Mouse (Mus musculus): ENCODE data around the gene Olfr54. TPM values are rescaled to one million over a fixed set of nuclear protein-coding genes. Genes with fewer than 3 reads are reported as not detected.
"Not testable (repeated sequence)": the region's sequence is repeated elsewhere in the genome, so short reads cannot be mapped to it uniquely, and the experiment has no call there.

Gene Olfr54
- polyA plus RNA-seq, 1 experiment from 2014 or later: not detected

GRCm38 (mm10) chr11:51030225-51030624, 16.2 kb downstream of the Olfr54 start:
- no peak overlapping the region for H3K4me3 ChIP-seq (replicated peaks; ENCODE audit: low read length)
- H3K9ac ChIP-seq (replicated peaks; ENCODE audit: low read depth, low read length): no peak overlapping the region
- no peaks in the 10 kb centered on the region for H3K4me1 ChIP-seq (replicated peaks; ENCODE audit: control insufficient read depth, insufficient read depth, low read length)
- no peaks in the 10 kb centered on the region for H3K27me3 ChIP-seq (replicated peaks; ENCODE audit: control insufficient read depth, insufficient read depth, low read length)
- H3K36me3 ChIP-seq (ENCODE audit: control insufficient read depth, insufficient read depth): no peaks in the 10 kb centered on the region
- no peaks in the 10 kb centered on the region for H3K9me3 ChIP-seq (ENCODE audit: control insufficient read depth, low read length)
- H3K4me2 ChIP-seq (ENCODE audit: low read length): no peak overlapping the region
- no peak overlapping the region for H3K27ac ChIP-seq (ENCODE audit: low read length)
- no peak for ATAC-seq
- WGBS: 87% methylated on average over 2 of the region's 2 CpGs

GRCm38 (mm10) chr11:51032851-51033250, 18.8 kb downstream of the Olfr54 start:
- Histone ChIP-seq H3K4me3 (replicated peaks; ENCODE audit: low read length) (no peak overlapping the region), H3K36me3 (ENCODE audit: control insufficient read depth, insufficient read depth) (no peaks in the 10 kb centered on the region), H3K27ac (ENCODE audit: low read length) (no peak overlapping the region), H3K4me1 (replicated peaks; ENCODE audit: control insufficient read depth, insufficient read depth, low read length) (no peaks in the 10 kb centered on the region), H3K9me3 (ENCODE audit: control insufficient read depth, low read length) (no peaks in the 10 kb centered on the region), H3K27me3 (replicated peaks; ENCODE audit: control insufficient read depth, insufficient read depth, low read length) (no peaks in the 10 kb centered on the region), H3K9ac (replicated peaks; ENCODE audit: low read depth, low read length) (no peak overlapping the region), H3K4me2 (ENCODE audit: low read length) (no peak overlapping the region)
- 29% methylated on average over 1 of the region's 1 CpGs for WGBS
- ATAC-seq: no peak

GRCm38 (mm10) chr11:51034141-51034540, 20.1 kb downstream of the Olfr54 start:
- ATAC-seq; H3K4me2 ChIP-seq (ENCODE audit: low read length); H3K9ac ChIP-seq (replicated peaks; ENCODE audit: low read depth, low read length); H3K4me3 ChIP-seq (replicated peaks; ENCODE audit: low read length); H3K36me3 ChIP-seq (ENCODE audit: control insufficient read depth, insufficient read depth); H3K9me3 ChIP-seq (ENCODE audit: control insufficient read depth, low read length); H3K27ac ChIP-seq (ENCODE audit: low read length); H3K27me3 ChIP-seq (replicated peaks; ENCODE audit: control insufficient read depth, insufficient read depth, low read length); H3K4me1 ChIP-seq (replicated peaks; ENCODE audit: control insufficient read depth, insufficient read depth, low read length): not testable (repeated sequence)

GRCm38 (mm10) chr11:51035951-51036350, 21.9 kb downstream of the Olfr54 start:
- ATAC-seq: no peak
- Histone ChIP-seq H3K9ac (replicated peaks; ENCODE audit: low read depth, low read length) (no peak overlapping the region), H3K27ac (ENCODE audit: low read length) (no peak overlapping the region), H3K4me1 (replicated peaks; ENCODE audit: control insufficient read depth, insufficient read depth, low read length) (no peaks in the 10 kb centered on the region), H3K4me3 (replicated peaks; ENCODE audit: low read length) (no peak overlapping the region), H3K36me3 (ENCODE audit: control insufficient read depth, insufficient read depth) (no peaks in the 10 kb centered on the region), H3K9me3 (ENCODE audit: control insufficient read depth, low read length) (no peaks in the 10 kb centered on the region), H3K27me3 (replicated peaks; ENCODE audit: control insufficient read depth, insufficient read depth, low read length) (no peaks in the 10 kb centered on the region), H3K4me2 (ENCODE audit: low read length) (no peak overlapping the region)
- 92% methylated on average over 2 of the region's 2 CpGs for whole genome bisulfite sequencing

- not testable (repeated sequence) for H3K9ac ChIP-seq (replicated peaks; ENCODE audit: low read depth, low read length); H3K9me3 ChIP-seq (ENCODE audit: control insufficient read depth, low read length); H3K4me3 ChIP-seq (replicated peaks; ENCODE audit: low read length); H3K27ac ChIP-seq (ENCODE audit: low read length); H3K4me1 ChIP-seq (replicated peaks; ENCODE audit: control insufficient read depth, insufficient read depth, low read length); H3K4me2 ChIP-seq (ENCODE audit: low read length); ATAC-seq; H3K27me3 ChIP-seq (replicated peaks; ENCODE audit: control insufficient read depth, insufficient read depth, low read length); H3K36me3 ChIP-seq (ENCODE audit: control insufficient read depth, insufficient read depth)
- 80% methylated on average over 3 of the region's 3 CpGs for WGBS
Measured at GRCm38 (mm10) chr11:51044776-51045175, 30.7 kb downstream of the Olfr54 start.

- H3K27ac ChIP-seq (ENCODE audit: low read length); ATAC-seq; H3K36me3 ChIP-seq (ENCODE audit: control insufficient read depth, insufficient read depth); H3K27me3 ChIP-seq (replicated peaks; ENCODE audit: control insufficient read depth, insufficient read depth, low read length); H3K4me2 ChIP-seq (ENCODE audit: low read length); H3K9me3 ChIP-seq (ENCODE audit: control insufficient read depth, low read length); H3K4me3 ChIP-seq (replicated peaks; ENCODE audit: low read length); H3K4me1 ChIP-seq (replicated peaks; ENCODE audit: control insufficient read depth, insufficient read depth, low read length); H3K9ac ChIP-seq (replicated peaks; ENCODE audit: low read depth, low read length): not testable (repeated sequence)
- WGBS: 77% methylated on average over 3 of the region's 3 CpGs
Measured at GRCm38 (mm10) chr11:51047809-51048208, 33.8 kb downstream of the Olfr54 start, which contains the start of gene Olfr1375. Gene Olfr1375, plus strand, starts transcription at chr11:51048109.

- WGBS: 70% methylated on average over 2 of the region's 2 CpGs
- Histone ChIP-seq H3K4me2 (ENCODE audit: low read length) (no peak overlapping the region), H3K9me3 (ENCODE audit: control insufficient read depth, low read length) (no peaks in the 10 kb centered on the region), H3K27me3 (replicated peaks; ENCODE audit: control insufficient read depth, insufficient read depth, low read length) (no peaks in the 10 kb centered on the region), H3K9ac (replicated peaks; ENCODE audit: low read depth, low read length) (no peak overlapping the region), H3K4me3 (replicated peaks; ENCODE audit: low read length) (no peak overlapping the region), H3K36me3 (ENCODE audit: control insufficient read depth, insufficient read depth) (no peaks in the 10 kb centered on the region), H3K4me1 (replicated peaks; ENCODE audit: control insufficient read depth, insufficient read depth, low read length) (no peaks in the 10 kb centered on the region), H3K27ac (ENCODE audit: low read length) (no peak overlapping the region)
- no peak for ATAC-seq
Measured at GRCm38 (mm10) chr11:51051678-51052077, 37.6 kb downstream of the Olfr54 start.

- Histone ChIP-seq H3K9me3 (ENCODE audit: control insufficient read depth, low read length) (no peaks in the 10 kb centered on the region), H3K27me3 (replicated peaks; ENCODE audit: control insufficient read depth, insufficient read depth, low read length) (no peaks in the 10 kb centered on the region), H3K9ac (replicated peaks; ENCODE audit: low read depth, low read length) (no peak overlapping the region), H3K4me3 (replicated peaks; ENCODE audit: low read length) (no peak overlapping the region), H3K4me2 (ENCODE audit: low read length) (no peak overlapping the region), H3K36me3 (ENCODE audit: control insufficient read depth, insufficient read depth) (no peaks in the 10 kb centered on the region), H3K4me1 (replicated peaks; ENCODE audit: control insufficient read depth, insufficient read depth, low read length) (no peaks in the 10 kb centered on the region), H3K27ac (ENCODE audit: low read length) (no peak overlapping the region)
- ATAC-seq: no peak
- 64% methylated on average over 3 of the region's 3 CpGs for WGBS
Measured at GRCm38 (mm10) chr11:51053230-51053629, 39.2 kb downstream of the Olfr54 start.

GRCm38 (mm10) chr11:51059151-51059571, 45.1 kb downstream of the Olfr54 start, which contains the start of gene Zfp354a:
Gene Zfp354a, plus strand, starts transcription at chr11:51059257.
- Histone ChIP-seq H3K9ac (replicated peaks; ENCODE audit: low read depth, low read length) (peak within 1 kb of the TSS; percentile 90), H3K9me3 (ENCODE audit: control insufficient read depth, low read length) (no peaks in the 10 kb centered on the region), H3K4me1 (replicated peaks; ENCODE audit: control insufficient read depth, insufficient read depth, low read length) (peaks cover 13% of the 10 kb centered on the region), H3K36me3 (ENCODE audit: control insufficient read depth, insufficient read depth) (peaks cover 10% of the 10 kb centered on the region; the same call in 1 of the 2 replicates), H3K4me2 (ENCODE audit: low read length) (peak within 1 kb of the TSS; percentile 91), H3K27me3 (replicated peaks; ENCODE audit: control insufficient read depth, insufficient read depth, low read length) (no peaks in the 10 kb centered on the region), H3K4me3 (replicated peaks; ENCODE audit: low read length) (peak within 1 kb of the TSS; percentile 93), H3K27ac (ENCODE audit: low read length) (no peak within 1 kb of the TSS)
- peak; percentile 93 for ATAC-seq
- under 1% methylated on average over 32 of the region's 32 CpGs for WGBS

GRCm38 (mm10) chr11:51059640-51060039, 45.6 kb downstream of the Olfr54 start:
- peaks cover 11% of the 10 kb centered on the region; the same call in 1 of the 2 replicates for H3K36me3 ChIP-seq (ENCODE audit: control insufficient read depth, insufficient read depth)
- ATAC-seq: peak; percentile 53; the same call in 1 of the 2 replicates
- H3K9ac ChIP-seq (replicated peaks; ENCODE audit: low read depth, low read length): peak overlapping the region; percentile 90
- peak overlapping the region; percentile 93 for H3K4me3 ChIP-seq (replicated peaks; ENCODE audit: low read length)
- peak overlapping the region; percentile 91 for H3K4me2 ChIP-seq (ENCODE audit: low read length)
- no peak overlapping the region for H3K27ac ChIP-seq (ENCODE audit: low read length)
- no peaks in the 10 kb centered on the region for H3K9me3 ChIP-seq (ENCODE audit: control insufficient read depth, low read length)
- WGBS: 13% methylated on average over 14 of the region's 14 CpGs
- H3K4me1 ChIP-seq (replicated peaks; ENCODE audit: control insufficient read depth, insufficient read depth, low read length): peaks cover 13% of the 10 kb centered on the region
- no peaks in the 10 kb centered on the region for H3K27me3 ChIP-seq (replicated peaks; ENCODE audit: control insufficient read depth, insufficient read depth, low read length)
